ENCODE assay signal across 9 mouse cellular contexts in genomic region chr5:118066828-118067227, GRCm38 (mm10). TPM values are rescaled to one million over a fixed set of nuclear protein-coding genes. Genes with fewer than 3 reads are reported as not detected.
DNase-seq lines count a peak whose midpoint lies in the region; ATAC-seq and TF ChIP-seq lines count a peak whose summit lies in the region.
"Had no signal": no experiment of that assay in that cellular context is flagged by ENCODE, and none has a peak within 500 bp of the region (broad histone marks: within the 10 kb centered on the region; RNA-seq: fewer than 3 reads in every experiment).

No protein-coding gene starts in this region.

- TF ChIP-seq CTCF in layer of hippocampus, adult 2 months (conservative IDR thresholded peaks at IDR 0.05), result peak; percentile 89
- TF ChIP-seq CTCF in lung, postnatal 0 days (IDR thresholded peaks at IDR 0.05), result peak; percentile 82

- H3K27ac ChIP-seq in layer of hippocampus, adult 2 months, result peak overlapping the region; percentile 63
- peak overlapping the region; percentile 93 for H3K27ac ChIP-seq in kidney, embryonic 15.5 days
- no peak overlapping the region for H3K27ac ChIP-seq in lung, postnatal 0 days (ENCODE audit: low read length)

- TF ChIP-seq EP300 in lung, postnatal 0 days (IDR thresholded peaks at IDR 0.05), result no peak

- DNase-seq in layer of hippocampus, adult 2 months (ENCODE audit: low spot score in 2 of 2), result peak in 1 of 2 experiments; percentile 80
- no peak for DNase-seq in layer of hippocampus, adult 9-10 months (ENCODE audit: low spot score)
- peak; percentile 88 to 94 for DNase-seq in adrenal gland, adult (ENCODE audit: inconsistent age in 2 of 2, low spot score in 1 of 2)
- peak; percentile 72 for DNase-seq in embryo, embryonic 10 days (ENCODE audit: low spot score)
- peak; percentile 48 for DNase-seq in lung, postnatal 0 days (ENCODE audit: low spot score)
- peak; percentile 56 to 60 for DNase-seq in right cerebral cortex, postnatal 36 days (ENCODE audit: low spot score in 2 of 2)
- peak; percentile 60 to 83 for DNase-seq in urinary bladder, postnatal 4 days (ENCODE audit: low spot score in 2 of 2)

- H3K4me2 ChIP-seq in kidney, embryonic 15.5 days, result no peak overlapping the region
- no peak overlapping the region for H3K4me2 ChIP-seq in lung, postnatal 0 days (replicated peaks; ENCODE audit: low read depth, low read length)

- no peaks in the 10 kb centered on the region for H3K9me3 ChIP-seq in kidney, embryonic 15.5 days (replicated peaks)
- H3K9me3 ChIP-seq in lung, postnatal 0 days (ENCODE audit: low read length), result no peaks in the 10 kb centered on the region

- peaks cover 51% of the 10 kb centered on the region for H3K36me3 ChIP-seq in kidney, embryonic 15.5 days
- H3K36me3 ChIP-seq in lung, postnatal 0 days (ENCODE audit: insufficient read depth, low read length), result peaks cover 19% of the 10 kb centered on the region

- no peak for ATAC-seq in kidney, embryonic 15.5 days (replicated peaks; ENCODE audit: low FRiP score)
- ATAC-seq in lung, postnatal 0 days, result peak; percentile 31

- no peak overlapping the region for H3K4me3 ChIP-seq in layer of hippocampus, adult 2 months
- H3K4me3 ChIP-seq in kidney, embryonic 15.5 days (replicated peaks), result no peak overlapping the region
- H3K4me3 ChIP-seq in lung, postnatal 0 days (ENCODE audit: low read depth, low read length), result no peak overlapping the region
- H3K4me3 ChIP-seq: myocyte had no signal

- WGBS in kidney, embryonic 15.5 days, result 59% methylated on average over 5 of the region's 5 CpGs
- 73% methylated on average over 4 of the region's 5 CpGs for WGBS in lung, postnatal 0 days

- H3K9ac ChIP-seq in kidney, embryonic 15.5 days, result no peak overlapping the region
- H3K9ac ChIP-seq in lung, postnatal 0 days (replicated peaks; ENCODE audit: low read depth), result no peak overlapping the region

- H3K4me1 ChIP-seq in kidney, embryonic 15.5 days, result peaks cover 45% of the 10 kb centered on the region
- no peaks in the 10 kb centered on the region for H3K4me1 ChIP-seq in lung, postnatal 0 days (ENCODE audit: insufficient read depth, low read depth, low read length)

- no peaks in the 10 kb centered on the region for H3K27me3 ChIP-seq in kidney, embryonic 15.5 days
- no peaks in the 10 kb centered on the region for H3K27me3 ChIP-seq in lung, postnatal 0 days (replicated peaks; ENCODE audit: insufficient read depth, low read length)

RNA-seq across cellular contexts. Expression of gene Tesc, which starts 39.3 kb away (rescaled TPM):
- total RNA-seq in layer of hippocampus, adult 2 months (2021), result 10 to 100 TPM; 88.0 to 91.2 TPM
- 17.1 and 18.6 TPM in 2 replicates for polyA plus RNA-seq in kidney, embryonic 15.5 days (2015; fragmentation: Nextera tagmentation; extraction: Ambion mirVana)
- 1.5 and 1.6 TPM in 2 replicates for polyA plus RNA-seq in lung, postnatal 0 days (2015; fragmentation: Nextera tagmentation; extraction: Ambion mirVana)
